Mouse (Mus musculus): Measurements from ENCODE around the gene Kcnip2.
A peak's percentile ranks its signal among the peaks of the same experiment; 100 is the strongest.

Gene Kcnip2

GRCm38 (mm10) chr19:45815831-45816405 is at the start of gene Kcnip2:
TSS of gene Kcnip2 (minus strand) at chr19:45816061.
- no peak for DNase-seq

- no peak for DNase-seq
Observed at GRCm38 (mm10) chr19:45855284-45855920, 39.5 kb upstream of the Kcnip2 start.

GRCm38 (mm10) chr19:45854521-45854920 is 38.7 kb upstream of the Kcnip2 start:
- no peak for DNase-seq

GRCm38 (mm10) chr19:45847733-45848093 is 31.9 kb upstream of the Kcnip2 start:
- no peak for DNase-seq

- DNase-seq, result no peak
Observed at GRCm38 (mm10) chr19:45847016-45847732, 31.3 kb upstream of the Kcnip2 start.

GRCm38 (mm10) chr19:45844209-45844608 is 28.3 kb upstream of the Kcnip2 start:
- no peak for DNase-seq

- no peak for DNase-seq
Observed at GRCm38 (mm10) chr19:45843424-45843823, 27.6 kb upstream of the Kcnip2 start.

- DNase-seq, result no peak
Observed at GRCm38 (mm10) chr19:45837050-45837994, 21.5 kb upstream of the Kcnip2 start.

GRCm38 (mm10) chr19:45835490-45835889 is 19.6 kb upstream of the Kcnip2 start:
- no peak for DNase-seq

- DNase-seq, result no peak
Observed at GRCm38 (mm10) chr19:45833665-45834064, 17.8 kb upstream of the Kcnip2 start.

GRCm38 (mm10) chr19:45830679-45831078 is 14.8 kb upstream of the Kcnip2 start:
- DNase-seq, result no peak

GRCm38 (mm10) chr19:45827736-45828135 is 11.9 kb upstream of the Kcnip2 start:
- no peak for DNase-seq

GRCm38 (mm10) chr19:45827125-45827524 is 11.3 kb upstream of the Kcnip2 start:
- DNase-seq, result no peak

- no peak for DNase-seq
Observed at GRCm38 (mm10) chr19:45826146-45826545, 10.3 kb upstream of the Kcnip2 start.

GRCm38 (mm10) chr19:45821832-45822231 is 6.0 kb upstream of the Kcnip2 start:
- peak; percentile 40 for DNase-seq

- DNase-seq, result no peak
Observed at GRCm38 (mm10) chr19:45817816-45818490, 2.1 kb upstream of the Kcnip2 start.

- no peak for DNase-seq
Observed at GRCm38 (mm10) chr19:45816727-45817126, 866 bp upstream of the Kcnip2 start.

GRCm38 (mm10) chr19:45815170-45815569 is 691 bp downstream of the Kcnip2 start:
- DNase-seq, result no peak

- no peak for DNase-seq
Observed at GRCm38 (mm10) chr19:45813801-45814200, 2.1 kb downstream of the Kcnip2 start.

- peak; percentile 86 for DNase-seq
Observed at GRCm38 (mm10) chr19:45813263-45813662, 2.6 kb downstream of the Kcnip2 start.

- DNase-seq, result no peak
Observed at GRCm38 (mm10) chr19:45812673-45813252, 3.1 kb downstream of the Kcnip2 start.

GRCm38 (mm10) chr19:45812115-45812514 is 3.7 kb downstream of the Kcnip2 start:
- DNase-seq, result no peak
